Comparison of ENCODE assay signal across 7 mouse cellular contexts in genomic region chr11:104114690-104115089, GRCm38 (mm10). TPM values are rescaled to one million over a fixed set of nuclear protein-coding genes. Genes with fewer than 3 reads are reported as not detected.
DNase-seq lines count a peak whose midpoint lies in the region; ATAC-seq and TF ChIP-seq lines count a peak whose summit lies in the region.

No protein-coding gene starts in this region.

- WGBS in forebrain, postnatal 0 days: 9% methylated on average over 7 of the region's 7 CpGs
- WGBS in hindbrain, embryonic 10.5 days: 6% methylated on average over 7 of the region's 7 CpGs
- WGBS in stomach, embryonic 16.5 days: 2% methylated on average over 7 of the region's 7 CpGs

- no peak overlapping the region for H3K27ac ChIP-seq in MEL (ENCODE audit: control insufficient read depth, low read depth, low read length)
- no peak overlapping the region for H3K27ac ChIP-seq in forebrain, postnatal 0 days (ENCODE audit: low read depth, low read length)
- no peak overlapping the region for H3K27ac ChIP-seq in hindbrain, embryonic 10.5 days
- H3K27ac ChIP-seq in stomach, embryonic 16.5 days (ENCODE audit: low read length): no peak overlapping the region

- no peak overlapping the region for H3K9ac ChIP-seq in MEL (ENCODE audit: control insufficient read depth, low read depth, low read length, poor library complexity, severe bottlenecking)
- H3K9ac ChIP-seq in forebrain, postnatal 0 days: no peak overlapping the region
- no peak overlapping the region for H3K9ac ChIP-seq in stomach, embryonic 16.5 days (ENCODE audit: low read length)

- TF ChIP-seq EP300 in MEL (IDR thresholded peaks at IDR 0.05; ENCODE audit: low read depth in 1 of 2, low read length in 2 of 2): peak in 1 of 2 experiments; percentile 46; a peak in 2 of 4 replicates

- TF ChIP-seq CTCF in MEL (IDR thresholded peaks at IDR 0.05 in 2 of 3, conservative IDR thresholded peaks at IDR 0.05 in 1 of 3; ENCODE audit: control insufficient read depth in 1 of 3, insufficient read depth in 1 of 3, low read depth in 2 of 3, low read length in 3 of 3, poor library complexity in 1 of 3, severe bottlenecking in 1 of 3): no peak
- peak; percentile 19; the same call in 1 of the 2 replicates for TF ChIP-seq CTCF in forebrain, postnatal 0 days (IDR thresholded peaks at IDR 0.05; ENCODE audit: low read depth)

- H3K79me2 ChIP-seq in MEL (ENCODE audit: control insufficient read depth, insufficient read depth, low read length, poor library complexity): no peaks in the 10 kb centered on the region

- no peak overlapping the region for H3K4me2 ChIP-seq in forebrain, postnatal 0 days (ENCODE audit: low read depth)
- H3K4me2 ChIP-seq in stomach, embryonic 16.5 days (ENCODE audit: low read depth, low read length): no peak overlapping the region

- no peak overlapping the region for H3K4me3 ChIP-seq in MEL (ENCODE audit: control insufficient read depth in 1 of 2, insufficient read depth in 1 of 2, low read depth in 2 of 2, low read length in 2 of 2)
- H3K4me3 ChIP-seq in forebrain, postnatal 0 days (ENCODE audit: low read depth, low read length): no peak overlapping the region
- H3K4me3 ChIP-seq in hindbrain, embryonic 10.5 days: no peak overlapping the region
- H3K4me3 ChIP-seq in stomach, embryonic 16.5 days (replicated peaks; ENCODE audit: low read length): no peak overlapping the region

- no peak for TF ChIP-seq POLR2A in MEL (IDR thresholded peaks at IDR 0.05; ENCODE audit: control insufficient read depth in 1 of 2, insufficient read depth in 1 of 2, low read depth in 1 of 2, low read length in 2 of 2, poor library complexity in 1 of 2)

- TF ChIP-seq RAD21 in MEL (IDR thresholded peaks at IDR 0.05; ENCODE audit: low read depth, low read length): no peak

- no peaks in the 10 kb centered on the region for H3K36me3 ChIP-seq in MEL (ENCODE audit: control insufficient read depth in 1 of 2, insufficient read depth in 2 of 2, low read length in 2 of 2)
- no peaks in the 10 kb centered on the region for H3K36me3 ChIP-seq in forebrain, postnatal 0 days (ENCODE audit: insufficient read depth)
- H3K36me3 ChIP-seq in hindbrain, embryonic 10.5 days: no peaks in the 10 kb centered on the region
- H3K36me3 ChIP-seq in stomach, embryonic 16.5 days (ENCODE audit: control insufficient read depth, insufficient read depth, low read length): no peaks in the 10 kb centered on the region

- peak; percentile 79 for DNase-seq in MEL (ENCODE audit: low read depth, low spot score)
- peak; percentile 93 for DNase-seq in adrenal gland, postnatal 10 days
- peak; percentile 46 for DNase-seq in forebrain, postnatal 0 days
- peak; percentile 84 for DNase-seq in hindbrain, embryonic 10.5 days (ENCODE audit: low spot score)
- peak; percentile 68 to 74 for DNase-seq in layer of hippocampus, postnatal 10 days (ENCODE audit: low spot score in 2 of 2)

- no peaks in the 10 kb centered on the region for H3K4me1 ChIP-seq in MEL (ENCODE audit: control insufficient read depth in 1 of 2, insufficient read depth in 2 of 2, low read length in 2 of 2)
- no peaks in the 10 kb centered on the region for H3K4me1 ChIP-seq in forebrain, postnatal 0 days (ENCODE audit: insufficient read depth)
- H3K4me1 ChIP-seq in hindbrain, embryonic 10.5 days (replicated peaks): peaks cover 16% of the 10 kb centered on the region
- no peaks in the 10 kb centered on the region for H3K4me1 ChIP-seq in stomach, embryonic 16.5 days (ENCODE audit: control insufficient read depth, insufficient read depth, low read length)

- no peaks in the 10 kb centered on the region for H3K9me3 ChIP-seq in MEL (replicated peaks; ENCODE audit: insufficient read depth, low read length)
- H3K9me3 ChIP-seq in forebrain, postnatal 0 days (ENCODE audit: low read length): no peaks in the 10 kb centered on the region
- no peaks in the 10 kb centered on the region for H3K9me3 ChIP-seq in hindbrain, embryonic 10.5 days
- no peaks in the 10 kb centered on the region for H3K9me3 ChIP-seq in stomach, embryonic 16.5 days (replicated peaks; ENCODE audit: control insufficient read depth, low read length)

- no peaks in the 10 kb centered on the region for H3K27me3 ChIP-seq in MEL (ENCODE audit: control insufficient read depth in 1 of 2, insufficient read depth in 2 of 2, low read length in 2 of 2)
- no peaks in the 10 kb centered on the region for H3K27me3 ChIP-seq in forebrain, postnatal 0 days (ENCODE audit: insufficient read depth, low read length)
- H3K27me3 ChIP-seq in hindbrain, embryonic 10.5 days (ENCODE audit: insufficient read depth, poor library complexity, severe bottlenecking): no peaks in the 10 kb centered on the region
- H3K27me3 ChIP-seq in stomach, embryonic 16.5 days (ENCODE audit: control insufficient read depth, insufficient read depth, low read length): no peaks in the 10 kb centered on the region

- ATAC-seq in forebrain, postnatal 0 days: peak; percentile 74
- ATAC-seq in megakaryocyte-erythroid progenitor cell, adult 5-6 weeks (replicated peaks; ENCODE audit: low FRiP score, low TSS enrichment, poor library complexity, severe bottlenecking): peak; percentile 79
- peak; percentile 87; the same call in 1 of the 2 replicates for ATAC-seq in stomach, embryonic 16.5 days (ENCODE audit: insufficient read depth, low FRiP score)

TF ChIP-seq in MEL, 35 proteins besides CTCF, POLR2A, EP300 and RAD21:
- TF ChIP-seq CHD2 (IDR thresholded peaks at IDR 0.05; ENCODE audit: low read length) (no peak), MXI1 (IDR thresholded peaks at IDR 0.05; ENCODE audit: low read depth, low read length) (peak; percentile 20; the same call in 1 of the 2 replicates), POLR2AphosphoS5 (IDR thresholded peaks at IDR 0.05; ENCODE audit: borderline replicate concordance, low read depth, low read length) (no peak), CHD1 (IDR thresholded peaks at IDR 0.05; ENCODE audit: low read depth, low read length) (no peak), UBTF (IDR thresholded peaks at IDR 0.05; ENCODE audit: borderline replicate concordance, insufficient read depth, low read depth, low read length) (no peak), ZC3H11A (IDR thresholded peaks at IDR 0.05; ENCODE audit: low read depth, low read length) (no peak), HCFC1 (IDR thresholded peaks at IDR 0.05; ENCODE audit: low read depth, low read length) (no peak), SIN3A (IDR thresholded peaks at IDR 0.05; ENCODE audit: low read length) (peak; percentile 42), NELFE (IDR thresholded peaks at IDR 0.05; ENCODE audit: low read depth, low read length) (no peak), MEF2A (IDR thresholded peaks at IDR 0.05; ENCODE audit: extremely low read depth, insufficient replicate concordance, low read depth, low read length, poor library complexity, severe bottlenecking) (no peak), MAZ (IDR thresholded peaks at IDR 0.05; ENCODE audit: low read depth, low read length) (no peak), MYB (IDR thresholded peaks at IDR 0.05; ENCODE audit: low read depth, low read length) (no peak)

RNA-seq across cellular contexts. Expression of gene Crhr1, which starts 18.0 kb away (rescaled TPM):
- total RNA-seq in MEL (2012; rRNA removed): not detected in 2 replicates
- not detected for polyA plus RNA-seq in MEL (2012; ENCODE audit: insufficient read depth in 1 of 2, insufficient read length in 2 of 2, low read depth in 1 of 2, low replicate concordance in 2 of 2, missing spikeins in 1 of 2)
- total RNA-seq in adrenal gland, postnatal 10 days (2021): not detected
- 16.7 and 23.3 TPM in 2 replicates for total RNA-seq in forebrain, postnatal 0 days (2014; rRNA removed)
- 6.4 and 6.9 TPM in 2 replicates for polyA plus RNA-seq in forebrain, postnatal 0 days (2015; fragmentation: Nextera tagmentation; extraction: Ambion mirVana)
- 0.31 and 0.95 TPM in 2 replicates for polyA plus RNA-seq in hindbrain, embryonic 10.5 days (2016; fragmentation: Nextera tagmentation; extraction: Ambion mirVana)
- 10 to 100 TPM; 10.2 to 11.9 TPM for total RNA-seq in layer of hippocampus, postnatal 10 days (2021)
- not detected in 2 replicates for total RNA-seq in megakaryocyte-erythroid progenitor cell, adult 5-6 weeks (2014; fragmentation: Nextera tagmentation)
- total RNA-seq in megakaryocyte-erythroid progenitor cell, adult 5-6 weeks (2017): not detected in 2 replicates
- 0.09 and 0.17 TPM in 2 replicates for polyA plus RNA-seq in stomach, embryonic 16.5 days (2015; fragmentation: Nextera tagmentation; extraction: Ambion mirVana)

Comparison
In these comparisons a context has a peak if more than half of its experiments do, and no peak if none do; other contexts are left out.
1. RNA of gene Crhr1, which starts 18.0 kb away (total RNA-seq): 16.7 to 23.3 TPM in forebrain, postnatal 0 days and 10.2 to 11.9 TPM in layer of hippocampus, postnatal 10 days; not detected in adrenal gland, postnatal 10 days, not detected in MEL and not detected in megakaryocyte-erythroid progenitor cell, adult 5-6 weeks; every median in the first group is over 10 times any median in the second.
2. Peak in every context shown above with its lines, with median percentiles within 50 percentile points of each other: DNase-seq and ATAC-seq.